Mouse (Mus musculus) heart, adult 2 months (tissue): ENCODE measurements around the gene Ciapin1. TPM values are rescaled to one million over a fixed set of nuclear protein-coding genes. Genes with fewer than 3 reads are reported as not detected.

Experiments
- DNase-seq, 2 experiments: peaks; one replicate each; pipeline ENCODE4 v3.0.0; 2021
- H3K27ac ChIP-seq: fragments of 200-600 bp; 2 replicates; pipeline ENCODE4 v1.8.1; 2022
- H3K27me3 ChIP-seq: fragments of 200-500 bp; 2 replicates; pipeline ENCODE4 v1.6.1; 2012; ENCODE audit warnings: mild to moderate bottlenecking, low read length, inconsistent platforms, mixed read lengths; ENCODE audit not compliant: control insufficient read depth, insufficient read depth
- H3K36me3 ChIP-seq: fragments of 200-500 bp; 2 replicates; pipeline ENCODE4 v1.6.1; 2012; ENCODE audit warnings: low read length, inconsistent platforms; ENCODE audit not compliant: control insufficient read depth, insufficient read depth
- H3K4me1 ChIP-seq: fragments of 200-500 bp; 2 replicates; pipeline ENCODE4 v1.6.1; 2011; ENCODE audit warnings: low read length; ENCODE audit not compliant: control insufficient read depth, insufficient read depth
- H3K4me3 ChIP-seq: fragments of 200-600 bp; 2 replicates; pipeline ENCODE4 v1.8.1; 2022
- H3K79me2 ChIP-seq: fragments of 200-500 bp; replicated peaks from 2 replicates; pipeline ENCODE4 v1.6.1; 2012; ENCODE audit warnings: mild to moderate bottlenecking, inconsistent platforms, low read length, moderate library complexity, mixed read lengths; ENCODE audit not compliant: control insufficient read depth, insufficient read depth
- H3K9ac ChIP-seq: fragments of 200-500 bp; 2 replicates; pipeline ENCODE4 v1.6.1; 2012; ENCODE audit warnings: low read depth, mild to moderate bottlenecking, control low read depth, inconsistent platforms, low read length, mixed read lengths
- CTCF ChIP-seq: fragments of 200-600 bp; IDR thresholded peaks from 2 replicates; pipeline ENCODE4 v1.8.1; 2022; ENCODE audit warnings: antibody characterized with exemption, mild to moderate bottlenecking, moderate library complexity
- EP300 ChIP-seq: fragments of 200-500 bp; IDR thresholded peaks from 2 replicates; pipeline ENCODE4 v1.6.1; 2011; ENCODE audit warnings: low read depth, low read length, control low read depth; ENCODE audit not compliant: insufficient read depth
- POLR2A ChIP-seq: fragments of 200-500 bp; IDR thresholded peaks from 2 replicates; pipeline ENCODE4 v1.6.1; 2011; ENCODE audit warnings: mild to moderate bottlenecking, low read depth, low read length, control low read depth; ENCODE audit not compliant: insufficient read depth
- WGBS: fragments of 180-500 bp; shearing (Covaris S2); methylation state at CpG from one replicate; pipeline ENCODE4 v1.1.7; 2018; 5-methylcytosine and 5-hydroxymethylcytosine counted together
- intact Hi-C: fragments of 180-260 bp; cut with DNase I; formaldehyde crosslinking; loops from one replicate; pipeline ENCODE4 v1.15.1; 2025
- polyA plus RNA-seq: library from polyadenylated mRNA; depleted of rRNA; stranded (reverse); fragments of >200 nt; gene quantifications from 2 replicates; pipeline ENCODE4 v1.2.3, GENCODE M21; 2012
- total RNA-seq, 2 experiments: library from RNA; stranded (reverse); gene quantifications; 2 replicates each; pipeline ENCODE4 v1.2.3; 2021

Ciapin1 gene
- total and polyA plus RNA-seq, 3 experiments = 57.2 to 98.6 (median 81.9) TPM

DNA sequence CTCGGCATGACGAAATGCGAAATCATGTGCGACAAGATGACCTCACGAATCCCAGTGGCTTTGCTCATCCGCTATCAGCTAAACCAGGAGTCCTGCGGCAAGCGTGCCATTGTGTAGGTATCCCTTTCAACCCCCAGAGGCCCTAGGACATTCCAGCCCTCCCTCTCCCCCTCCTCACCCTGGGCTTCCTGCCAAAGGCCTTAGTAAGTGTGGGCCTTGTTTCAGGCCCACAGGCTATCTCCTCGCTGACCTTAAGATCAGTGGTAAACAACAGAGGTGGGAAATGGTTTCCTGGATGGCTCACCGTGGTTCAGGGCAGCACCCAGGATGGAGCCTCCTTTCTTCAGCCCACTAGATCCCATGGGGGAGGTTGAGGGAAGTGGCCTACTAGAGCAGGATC, 60.1 kb downstream of the Ciapin1 start:
- H3K27ac ChIP-seq = peak overlapping the region; percentile 43; the same call in 1 of the 2 replicates
- no peak overlapping the region for H3K4me3 ChIP-seq
- no peaks in the 10 kb centered on the region for H3K27me3 ChIP-seq
- WGBS = 45% methylated on average over 10 of the region's 10 CpGs
- H3K36me3 ChIP-seq = no peaks in the 10 kb centered on the region
- no peaks in the 10 kb centered on the region for H3K79me2 ChIP-seq
- H3K4me1 ChIP-seq = peaks cover 13% of the 10 kb centered on the region
- intact Hi-C loops = no loop called here
- DNase-seq = no peak
- no peak for TF ChIP-seq CTCF
- TF ChIP-seq EP300 = no peak
- no peak for TF ChIP-seq POLR2A
- no peak overlapping the region for H3K9ac ChIP-seq

DNA sequence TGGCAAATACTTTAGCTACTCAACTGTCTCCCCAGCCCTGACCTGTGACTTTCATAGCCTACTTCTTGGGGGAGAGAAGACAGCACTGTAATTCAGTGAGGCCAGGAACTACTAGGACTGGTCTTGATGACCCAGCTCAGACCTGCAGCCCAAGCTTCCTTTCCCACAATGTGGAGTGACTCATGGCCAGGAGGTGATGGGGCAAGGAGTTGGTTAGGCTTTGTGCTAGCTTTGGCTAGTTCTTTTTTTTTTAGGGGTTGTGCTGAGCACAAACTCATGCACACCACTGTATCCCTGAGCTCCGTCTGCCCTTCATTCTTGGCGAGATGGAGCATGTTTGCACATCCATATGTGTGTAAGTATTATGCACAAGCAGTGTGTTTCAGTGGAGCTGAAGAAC, 61.8 kb downstream of the Ciapin1 start:
- DNase-seq = no peak
- Histone ChIP-seq H3K9ac (no peak overlapping the region), H3K4me3 (no peak overlapping the region), H3K27ac (no peak overlapping the region), H3K79me2 (no peaks in the 10 kb centered on the region), H3K27me3 (no peaks in the 10 kb centered on the region), H3K36me3 (no peaks in the 10 kb centered on the region), H3K4me1 (peaks cover 13% of the 10 kb centered on the region)
- 83% methylated on average over 2 of the region's 2 CpGs for WGBS
- intact Hi-C loops = no loop called here
- no peak for TF ChIP-seq EP300
- TF ChIP-seq POLR2A = no peak
- TF ChIP-seq CTCF = no peak

DNA sequence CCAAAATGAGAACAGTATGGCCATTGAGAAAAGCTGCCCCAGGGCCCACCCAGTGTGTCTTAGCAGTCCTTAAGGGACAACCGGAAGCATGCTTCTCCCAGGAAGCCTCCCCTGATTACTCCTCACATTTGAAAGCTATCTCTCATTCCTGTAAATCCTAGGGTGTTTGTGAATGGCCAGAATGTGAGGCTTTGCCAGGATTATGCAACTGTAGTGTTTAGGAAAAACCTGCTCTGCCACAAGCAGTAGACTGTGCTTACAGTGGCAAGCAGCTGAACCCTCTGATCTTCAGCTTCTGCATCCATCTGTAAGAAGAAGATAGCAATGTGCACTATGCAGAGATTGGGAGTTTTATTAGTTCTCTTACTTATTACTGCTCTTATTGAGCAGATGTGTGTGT, 63.6 kb downstream of the Ciapin1 start:
- intact Hi-C loops = loop anchor here (5.0 kb wide), 1 partner anchor 67 kb away; no protein-coding TSS in a partner anchor

GRCm38 (mm10) chr8:94773700-94774171, 64.4 kb downstream of the Ciapin1 start:
- Histone ChIP-seq H3K27ac (no peak overlapping the region), H3K9ac (no peak overlapping the region), H3K4me1 (peaks cover 9% of the 10 kb centered on the region), H3K79me2 (no peaks in the 10 kb centered on the region), H3K27me3 (no peaks in the 10 kb centered on the region), H3K4me3 (no peak overlapping the region), H3K36me3 (no peaks in the 10 kb centered on the region)
- intact Hi-C loops = loop anchor here (5.0 kb wide), 1 partner anchor 66 kb away; no protein-coding TSS in a partner anchor
- DNase-seq = no peak
- TF ChIP-seq EP300 (no peak), CTCF (no peak), POLR2A (no peak)
- 81% methylated on average over 12 of the region's 12 CpGs for WGBS

More for the DNA sequence above, 63.6 kb downstream of the Ciapin1 start:
- Histone ChIP-seq H3K9ac (no peak overlapping the region), H3K4me1 (peaks cover 13% of the 10 kb centered on the region), H3K36me3 (no peaks in the 10 kb centered on the region), H3K4me3 (no peak overlapping the region), H3K27me3 (no peaks in the 10 kb centered on the region), H3K79me2 (no peaks in the 10 kb centered on the region), H3K27ac (no peak overlapping the region)
- 83% methylated on average over 1 of the region's 1 CpGs for WGBS
- TF ChIP-seq EP300 (no peak), CTCF (no peak), POLR2A (no peak)
- DNase-seq = no peak

DNA sequence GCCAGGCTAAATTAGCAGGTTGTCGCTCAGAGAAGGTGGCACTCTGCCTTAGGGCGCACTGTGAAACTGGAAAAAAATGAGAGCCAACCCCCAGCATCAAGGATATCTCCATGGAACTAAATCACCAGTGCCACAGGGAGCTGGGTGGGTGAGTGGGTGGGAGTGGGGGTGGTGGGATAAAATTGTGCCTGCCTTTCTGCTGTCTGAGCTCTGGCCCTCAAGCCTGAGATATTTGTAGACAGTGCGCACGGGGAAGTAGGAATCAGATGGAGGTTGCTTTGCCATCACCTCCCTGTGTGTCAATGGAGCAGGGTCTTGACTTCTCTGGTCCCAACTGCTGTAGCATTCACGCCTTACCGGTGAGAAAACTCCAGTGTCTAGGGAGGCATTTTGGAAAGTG, 65.1 kb downstream of the Ciapin1 start:
- Histone ChIP-seq H3K27me3 (no peaks in the 10 kb centered on the region), H3K4me3 (no peak overlapping the region), H3K4me1 (peaks cover 3% of the 10 kb centered on the region), H3K36me3 (no peaks in the 10 kb centered on the region), H3K79me2 (no peaks in the 10 kb centered on the region), H3K27ac (no peak overlapping the region), H3K9ac (no peak overlapping the region)
- no peak for DNase-seq
- intact Hi-C loops = loop anchor here (5.0 kb wide), 1 partner anchor 66 kb away; no protein-coding TSS in a partner anchor
- WGBS = 87% methylated on average over 6 of the region's 6 CpGs
- TF ChIP-seq CTCF = no peak

DNA sequence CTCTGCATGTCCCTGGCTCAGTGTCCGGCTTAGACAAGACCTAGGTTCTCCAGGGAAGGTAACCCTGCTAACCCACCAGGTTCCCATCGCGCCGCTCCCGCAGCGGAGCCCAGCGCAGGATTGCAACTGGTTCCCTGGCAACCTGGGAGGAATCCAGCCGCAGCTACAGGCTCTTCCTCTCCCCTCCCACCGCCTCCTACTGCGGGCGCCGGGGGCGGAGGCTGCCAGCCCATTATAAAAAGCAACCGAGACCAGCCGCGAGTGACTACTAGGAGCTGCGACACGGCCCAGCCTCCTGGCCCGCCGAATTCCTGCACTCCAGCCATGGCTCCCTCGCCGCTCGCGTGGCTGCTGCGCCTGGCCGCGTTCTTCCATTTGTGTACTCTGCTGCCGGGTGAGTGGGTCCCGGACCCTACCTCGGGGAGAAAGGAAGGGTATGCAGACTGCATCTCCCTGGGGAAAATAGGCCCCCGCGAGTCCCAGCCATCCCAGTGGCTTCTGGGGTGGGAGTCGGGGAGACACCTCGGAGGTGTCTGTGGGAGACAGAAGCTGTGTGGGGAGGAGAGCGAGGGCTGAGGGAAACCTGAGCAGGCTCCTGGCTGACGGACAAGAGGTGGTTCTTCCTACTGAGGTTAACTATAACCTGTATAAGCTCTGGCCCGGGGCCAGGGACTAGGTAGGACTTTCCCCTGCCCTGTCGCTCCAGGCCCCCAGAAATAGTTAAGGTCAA, 66.1 kb downstream of the Ciapin1 start, which contains the start of gene Cx3cl1:
Gene Cx3cl1 (plus strand): TSS at position 69 of the 730 bp plus-strand sequence.
- Histone ChIP-seq H3K9ac (peak within 1 kb of the TSS; percentile 55), H3K4me3 (peak within 1 kb of the TSS; percentile 54), H3K4me1 (no peaks in the 10 kb centered on the region; the same call in 1 of the 2 replicates), H3K27ac (peak within 1 kb of the TSS; percentile 71), H3K27me3 (no peaks in the 10 kb centered on the region), H3K79me2 (no peaks in the 10 kb centered on the region), H3K36me3 (no peaks in the 10 kb centered on the region)
- intact Hi-C loops = loop anchor here (5.0 kb wide), 1 partner anchor 65 kb away; no protein-coding TSS in a partner anchor
- DNase-seq = peak; percentile 86 to 87
- under 1% methylated on average over 38 of the region's 38 CpGs for WGBS
- TF ChIP-seq POLR2A (peak; percentile 90), EP300 (0 out of 2 replicates have a peak, but pooled peaks have one; percentile 30), CTCF (no peak)
